Mouse (Mus musculus): ENCODE measurements around the gene Dmrtc1b.
"Not testable (repeated sequence)": the region's sequence is repeated elsewhere in the genome, so short reads cannot be mapped to it uniquely, and the experiment has no call there.

Dmrtc1b gene

GRCm38 (mm10) chrX:102707535-102707934 lies at the start of gene Dmrtc1b, which contains the start of gene Gm9112:
Gene Dmrtc1b (plus strand): TSS chrX:102707865.
Gene Gm9112 (minus strand): TSS chrX:102707635.
- DNase-seq (ENCODE audit: low spot score in 2 of 2), result not testable (repeated sequence)

DNA sequence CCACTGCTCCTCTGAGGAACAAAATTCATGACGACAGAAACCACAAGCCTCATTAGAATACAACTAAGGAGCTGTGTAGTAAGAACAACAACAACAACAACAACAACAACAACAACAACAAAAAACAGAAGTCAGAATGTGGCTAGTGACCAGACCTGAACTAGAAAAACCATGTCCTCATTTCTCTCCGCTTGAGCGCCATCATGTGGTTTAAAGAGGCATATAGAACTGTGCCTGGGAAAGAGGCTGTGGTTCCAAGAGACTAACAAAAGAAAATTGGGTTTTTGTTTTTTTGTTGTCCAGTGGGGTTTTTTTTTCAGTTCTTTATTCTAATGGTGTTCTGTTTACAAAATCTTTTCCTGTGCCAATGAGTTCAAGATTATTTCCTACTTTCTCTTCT lies 47.0 kb upstream of the Dmrtc1b start:
- DNase-seq (ENCODE audit: low spot score in 2 of 2), result no peak

- DNase-seq (ENCODE audit: low spot score in 2 of 2), result no peak
Observed at GRCm38 (mm10) chrX:102666641-102667040, 41.0 kb upstream of the Dmrtc1b start.

GRCm38 (mm10) chrX:102684706-102685105 lies 23.0 kb upstream of the Dmrtc1b start:
- DNase-seq (ENCODE audit: low spot score in 2 of 2), result not testable (repeated sequence)

- not testable (repeated sequence) for DNase-seq (ENCODE audit: low spot score in 2 of 2)
Observed at GRCm38 (mm10) chrX:102686872-102687271, 20.8 kb upstream of the Dmrtc1b start, which contains the start of gene Gm3880. Gene Gm3880 (minus strand): TSS chrX:102686972.

DNA sequence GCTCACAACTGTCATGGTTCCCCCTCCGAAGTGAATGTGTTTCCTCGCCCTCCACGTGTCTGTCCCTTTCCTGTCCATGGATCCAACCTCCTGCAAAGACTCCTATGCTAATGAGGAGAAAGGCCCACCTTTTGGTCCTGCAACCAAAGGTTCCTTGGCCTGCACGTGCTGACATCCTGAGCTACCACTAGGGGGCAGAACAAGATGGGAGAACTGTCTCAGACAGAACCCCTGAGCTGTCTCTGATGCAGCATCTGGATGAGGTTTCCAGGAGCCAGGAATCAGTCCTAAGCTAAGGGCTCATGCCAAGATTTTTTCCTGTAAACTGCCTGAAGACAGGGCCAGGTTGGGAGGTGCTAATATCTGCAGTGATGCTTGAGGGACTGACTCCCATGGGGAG lies 18.4 kb upstream of the Dmrtc1b start:
- not testable (repeated sequence) for DNase-seq (ENCODE audit: low spot score in 2 of 2)

DNA sequence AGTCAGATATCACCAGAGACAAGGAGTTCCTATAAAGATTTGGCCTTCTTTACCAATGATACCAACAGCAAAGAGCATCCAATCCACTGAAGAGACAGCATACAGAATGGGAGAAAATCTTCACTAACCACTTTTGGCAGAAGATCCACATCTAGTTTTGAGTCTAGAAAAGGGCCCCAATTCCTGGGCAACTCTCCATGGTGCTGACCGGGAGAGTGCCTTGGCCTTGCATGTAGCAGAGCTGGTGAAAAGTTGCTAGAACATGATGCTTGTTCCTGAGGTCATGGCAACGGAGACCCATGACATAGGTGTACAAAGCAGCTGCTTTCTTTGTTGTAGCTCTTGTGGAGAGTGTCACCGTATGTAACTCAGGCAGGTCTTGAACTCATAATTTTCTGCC lies 7.0 kb upstream of the Dmrtc1b start:
- DNase-seq (ENCODE audit: low spot score in 2 of 2), result not testable (repeated sequence)

DNA sequence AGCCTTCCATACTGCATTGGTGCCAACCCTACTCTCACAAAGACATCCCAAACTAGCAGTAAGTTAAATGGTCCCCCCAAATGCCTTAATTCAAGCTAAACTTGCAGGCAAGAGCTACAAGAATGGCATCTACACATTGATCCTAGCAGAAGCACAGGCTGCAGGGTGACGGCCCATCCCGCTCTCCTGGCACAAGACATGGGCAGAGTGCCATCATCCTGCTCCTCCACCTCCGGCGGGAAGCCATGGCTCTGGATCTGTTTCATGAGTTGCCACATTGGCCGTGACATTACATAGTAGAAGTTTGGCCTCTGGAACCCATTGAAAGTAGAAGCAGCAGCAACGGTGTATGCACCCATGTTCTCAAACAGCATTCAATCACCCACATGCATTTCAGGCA lies 16.6 kb downstream of the Dmrtc1b start:
- not testable (repeated sequence) for DNase-seq (ENCODE audit: low spot score in 2 of 2)
